Mouse (Mus musculus) induced T-regulatory cell, adult 2 months (primary cell): ENCODE measurements around the gene Gm4201.
"Not testable (repeated sequence)": the region's sequence is repeated elsewhere in the genome, so short reads cannot be mapped to it uniquely, and the experiment has no call there.

ENCODE experiments used
- DNase-seq: peaks from one replicate; pipeline ENCODE4 v3.0.0-alpha.2; 2012; ENCODE audit warnings: low read depth

Gm4201 gene

GRCm38 (mm10) chr7:22565243-22565642, at the start of gene Gm4201:
Gene Gm4201 (minus strand): TSS chr7:22565343.
- DNase-seq: not testable (repeated sequence)

DNA sequence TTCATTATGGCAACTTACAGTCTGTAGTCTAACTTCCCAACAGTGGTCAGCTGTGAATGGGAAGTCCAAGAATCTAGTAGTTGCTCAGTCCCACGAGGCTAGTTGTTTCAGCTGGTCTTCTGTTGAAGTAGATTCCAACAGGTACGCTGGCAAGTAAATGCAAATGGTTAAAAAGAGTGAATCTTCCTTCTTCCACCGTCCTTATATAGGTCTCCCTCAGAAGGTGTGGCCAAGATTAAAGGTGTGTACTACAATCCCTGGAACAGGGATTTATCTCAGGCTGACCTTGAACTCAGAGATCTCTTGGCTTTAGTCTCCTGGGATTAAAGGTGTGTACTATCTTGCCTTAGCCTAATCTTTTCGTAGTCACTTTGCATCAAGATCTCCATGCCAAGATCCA, 22.9 kb upstream of the Gm4201 start, which contains the start of gene Gm4565:
Gene Gm4565 (minus strand): TSS at position 101 of the 400 bp plus-strand sequence.
- not testable (repeated sequence) for DNase-seq

GRCm38 (mm10) chr7:22534787-22535186, 30.4 kb downstream of the Gm4201 start, which contains the start of gene Gm8677:
Gene Gm8677 (minus strand): TSS chr7:22534887.
- DNase-seq: not testable (repeated sequence)

DNA sequence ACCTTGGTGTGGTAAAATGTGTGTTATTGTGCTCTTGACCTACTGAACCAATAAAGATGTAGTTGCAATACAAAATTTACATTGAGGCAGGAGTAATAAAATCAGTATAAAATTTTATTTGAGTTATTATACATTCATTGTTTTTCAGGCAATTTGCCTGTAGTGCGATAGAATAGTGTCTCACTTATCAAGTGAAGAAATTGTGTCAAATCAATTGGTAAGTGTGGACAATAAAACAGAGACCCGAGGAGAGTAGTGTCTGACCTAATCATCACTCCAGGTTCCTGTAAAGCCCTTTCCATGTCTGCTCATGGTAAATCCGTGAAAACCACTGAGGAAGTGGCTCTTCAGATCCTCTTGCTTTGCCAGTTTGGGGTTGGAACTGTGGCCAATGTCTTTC, 42.5 kb downstream of the Gm4201 start, which contains the start of gene Vmn1r152:
Gene Vmn1r152 (plus strand): TSS at position 301 of the 400 bp plus-strand sequence.
- not testable (repeated sequence) for DNase-seq
